Mouse (Mus musculus): ENCODE results near the gene Frem1. TPM values are rescaled to one million over a fixed set of nuclear protein-coding genes. Genes with fewer than 3 reads are reported as not detected.

Gene Frem1
- polyA plus RNA-seq, 1 experiment from 2014 or later, result 1.5 TPM

- Histone ChIP-seq H3K36me3 (ENCODE audit: control insufficient read depth, insufficient read depth) (no peaks in the 10 kb centered on the region), H3K9me3 (ENCODE audit: control insufficient read depth) (no peaks in the 10 kb centered on the region), H3K27me3 (replicated peaks; ENCODE audit: control insufficient read depth, insufficient read depth, low read length) (no peaks in the 10 kb centered on the region), H3K9ac (ENCODE audit: low read depth, low read length) (no peak overlapping the region), H3K4me2 (replicated peaks; ENCODE audit: low read depth) (no peak overlapping the region), H3K4me3 (ENCODE audit: low read depth, low read length) (no peak overlapping the region), H3K27ac (ENCODE audit: low read depth, low read length) (no peak overlapping the region), H3K4me1 (replicated peaks; ENCODE audit: control insufficient read depth, insufficient read depth, low read length) (no peaks in the 10 kb centered on the region)
- 90% methylated on average over 2 of the region's 2 CpGs for WGBS
- TF ChIP-seq CTCF (IDR thresholded peaks at IDR 0.05; ENCODE audit: low read depth), result no peak
- no peak for ATAC-seq
Observed at GRCm38 (mm10) chr4:82876656-82877055, 175.5 kb downstream of the Frem1 start.

DNA sequence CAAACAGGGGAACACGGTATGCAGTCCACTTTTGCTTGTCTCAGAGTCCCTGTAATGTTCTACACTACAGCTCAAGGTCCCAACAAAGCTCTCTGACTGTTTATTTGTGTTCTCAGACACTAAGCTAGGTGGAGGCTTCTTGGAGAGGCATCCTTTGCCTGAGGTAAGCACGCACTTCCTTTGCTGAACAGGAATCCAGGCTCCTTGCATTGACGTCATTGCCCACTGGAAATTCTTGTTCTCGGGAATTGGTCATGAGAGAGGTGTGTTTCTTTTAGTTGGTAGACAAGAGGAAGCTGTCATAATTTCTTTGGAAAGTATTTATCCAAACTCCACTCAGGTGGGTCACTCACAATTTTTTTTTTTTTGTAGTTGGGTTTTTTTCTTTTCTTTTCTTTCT lies 176.6 kb downstream of the Frem1 start:
- no peak overlapping the region for H3K4me3 ChIP-seq (ENCODE audit: low read depth, low read length)

GRCm38 (mm10) chr4:82874791-82875190 lies 177.3 kb downstream of the Frem1 start:
- Histone ChIP-seq H3K4me2 (replicated peaks; ENCODE audit: low read depth) (no peak overlapping the region), H3K36me3 (ENCODE audit: control insufficient read depth, insufficient read depth) (no peaks in the 10 kb centered on the region), H3K27me3 (replicated peaks; ENCODE audit: control insufficient read depth, insufficient read depth, low read length) (no peaks in the 10 kb centered on the region), H3K4me3 (ENCODE audit: low read depth, low read length) (no peak overlapping the region), H3K9me3 (ENCODE audit: control insufficient read depth) (peaks cover 4% of the 10 kb centered on the region; the same call in 1 of the 2 replicates), H3K4me1 (replicated peaks; ENCODE audit: control insufficient read depth, insufficient read depth, low read length) (no peaks in the 10 kb centered on the region), H3K9ac (ENCODE audit: low read depth, low read length) (no peak overlapping the region), H3K27ac (ENCODE audit: low read depth, low read length) (no peak overlapping the region)
- WGBS, result 66% methylated on average over 4 of the region's 4 CpGs
- TF ChIP-seq CTCF (IDR thresholded peaks at IDR 0.05; ENCODE audit: low read depth), result no peak
- no peak for ATAC-seq

More for the DNA sequence above, 176.6 kb downstream of the Frem1 start:
- H3K27me3 ChIP-seq (replicated peaks; ENCODE audit: control insufficient read depth, insufficient read depth, low read length), result no peaks in the 10 kb centered on the region
- no peak for ATAC-seq
- no peaks in the 10 kb centered on the region for H3K36me3 ChIP-seq (ENCODE audit: control insufficient read depth, insufficient read depth)
- 61% methylated on average over 4 of the region's 4 CpGs for WGBS
- no peaks in the 10 kb centered on the region for H3K9me3 ChIP-seq (ENCODE audit: control insufficient read depth)
- no peaks in the 10 kb centered on the region for H3K4me1 ChIP-seq (replicated peaks; ENCODE audit: control insufficient read depth, insufficient read depth, low read length)
- no peak overlapping the region for H3K4me2 ChIP-seq (replicated peaks; ENCODE audit: low read depth)
- no peak overlapping the region for H3K27ac ChIP-seq (ENCODE audit: low read depth, low read length)
- TF ChIP-seq CTCF (IDR thresholded peaks at IDR 0.05; ENCODE audit: low read depth), result no peak
- H3K9ac ChIP-seq (ENCODE audit: low read depth, low read length), result no peak overlapping the region

DNA sequence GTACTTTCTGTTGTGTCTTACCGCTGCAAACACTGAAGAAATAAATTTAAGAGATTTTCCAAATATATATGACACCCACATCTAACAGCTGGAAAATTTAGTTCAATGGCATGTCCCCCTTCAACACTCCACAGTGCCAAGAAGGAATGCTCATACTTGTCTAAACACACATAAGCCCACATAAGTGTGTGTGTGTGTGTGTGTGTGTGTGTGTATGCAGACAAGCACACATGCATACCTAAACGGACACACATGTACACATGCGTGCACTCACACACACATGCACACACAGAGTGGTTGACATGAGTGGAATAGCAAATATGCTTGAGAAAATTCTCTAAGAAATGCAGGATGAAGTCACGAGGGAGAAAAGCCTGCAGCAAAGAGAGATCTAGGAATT lies 179.6 kb downstream of the Frem1 start:
- WGBS, result 59% methylated on average over 4 of the region's 4 CpGs
- Histone ChIP-seq H3K27me3 (replicated peaks; ENCODE audit: control insufficient read depth, insufficient read depth, low read length) (no peaks in the 10 kb centered on the region), H3K36me3 (ENCODE audit: control insufficient read depth, insufficient read depth) (no peaks in the 10 kb centered on the region), H3K4me3 (ENCODE audit: low read depth, low read length) (no peak overlapping the region), H3K9me3 (ENCODE audit: control insufficient read depth) (peaks cover 4% of the 10 kb centered on the region; the same call in 1 of the 2 replicates), H3K4me1 (replicated peaks; ENCODE audit: control insufficient read depth, insufficient read depth, low read length) (no peaks in the 10 kb centered on the region), H3K9ac (ENCODE audit: low read depth, low read length) (no peak overlapping the region), H3K27ac (ENCODE audit: low read depth, low read length) (no peak overlapping the region), H3K4me2 (replicated peaks; ENCODE audit: low read depth) (no peak overlapping the region)
- no peak for ATAC-seq
- TF ChIP-seq CTCF (IDR thresholded peaks at IDR 0.05; ENCODE audit: low read depth), result no peak

- H3K27ac ChIP-seq (ENCODE audit: low read depth, low read length), result no peak overlapping the region
- H3K4me2 ChIP-seq (replicated peaks; ENCODE audit: low read depth), result no peak overlapping the region
- TF ChIP-seq CTCF (IDR thresholded peaks at IDR 0.05; ENCODE audit: low read depth), result no peak
- H3K27me3 ChIP-seq (replicated peaks; ENCODE audit: control insufficient read depth, insufficient read depth, low read length), result no peaks in the 10 kb centered on the region
- H3K9me3 ChIP-seq (ENCODE audit: control insufficient read depth), result peaks cover 4% of the 10 kb centered on the region; the same call in 1 of the 2 replicates
- WGBS, result 47% methylated on average over 6 of the region's 6 CpGs
- no peak overlapping the region for H3K9ac ChIP-seq (ENCODE audit: low read depth, low read length)
- H3K4me1 ChIP-seq (replicated peaks; ENCODE audit: control insufficient read depth, insufficient read depth, low read length), result no peaks in the 10 kb centered on the region
- H3K36me3 ChIP-seq (ENCODE audit: control insufficient read depth, insufficient read depth), result no peaks in the 10 kb centered on the region
- no peak for ATAC-seq
- H3K4me3 ChIP-seq (ENCODE audit: low read depth, low read length), result no peak overlapping the region
Observed at GRCm38 (mm10) chr4:82872121-82872520, 180.0 kb downstream of the Frem1 start.

GRCm38 (mm10) chr4:82870931-82871330 lies 181.2 kb downstream of the Frem1 start:
- peaks cover 4% of the 10 kb centered on the region; the same call in 1 of the 2 replicates for H3K9me3 ChIP-seq (ENCODE audit: control insufficient read depth)
- 50% methylated on average over 6 of the region's 6 CpGs for WGBS
- no peak for ATAC-seq
- no peak overlapping the region for H3K4me2 ChIP-seq (replicated peaks; ENCODE audit: low read depth)
- no peak overlapping the region for H3K9ac ChIP-seq (ENCODE audit: low read depth, low read length)
- no peaks in the 10 kb centered on the region for H3K4me1 ChIP-seq (replicated peaks; ENCODE audit: control insufficient read depth, insufficient read depth, low read length)
- no peaks in the 10 kb centered on the region for H3K27me3 ChIP-seq (replicated peaks; ENCODE audit: control insufficient read depth, insufficient read depth, low read length)
- no peak overlapping the region for H3K4me3 ChIP-seq (ENCODE audit: low read depth, low read length)
- no peaks in the 10 kb centered on the region for H3K36me3 ChIP-seq (ENCODE audit: control insufficient read depth, insufficient read depth)
- no peak for TF ChIP-seq CTCF (IDR thresholded peaks at IDR 0.05; ENCODE audit: low read depth)
- no peak overlapping the region for H3K27ac ChIP-seq (ENCODE audit: low read depth, low read length)
